Mouse (Mus musculus): Measurements from ENCODE around the gene Dpp9. TPM values are rescaled to one million over a fixed set of nuclear protein-coding genes. Genes with fewer than 3 reads are reported as not detected.
A peak's percentile ranks its signal among the peaks of the same experiment; 100 is the strongest.

The Dpp9 gene
- polyA plus RNA-seq, 1 experiment from 2014 or later, result 21.4 TPM

DNA sequence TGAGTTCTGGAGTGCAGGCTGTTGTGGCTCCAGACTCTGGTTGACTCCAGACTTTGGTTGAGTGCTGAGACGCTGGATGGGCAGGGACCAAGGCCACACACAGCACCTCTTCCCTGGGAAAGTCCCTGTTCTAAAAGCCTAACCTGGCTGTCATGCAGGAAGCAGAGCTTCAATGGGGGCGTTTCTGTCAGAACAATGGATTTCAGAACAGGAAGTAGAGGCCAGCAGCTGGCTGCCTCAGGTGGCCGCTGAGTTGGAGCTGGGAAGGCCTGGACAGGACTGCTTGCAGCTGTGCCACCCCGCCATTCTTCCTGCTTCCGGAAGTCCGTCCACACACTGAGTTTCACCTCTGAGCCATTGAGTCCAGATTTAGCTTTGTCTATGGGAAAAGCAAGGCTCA lies 48.9 kb downstream of the Dpp9 start:
- Histone ChIP-seq H3K4me3 (ENCODE audit: low read depth, low read length) (no peak overlapping the region), H3K9ac (ENCODE audit: low read depth, low read length) (no peak overlapping the region), H3K27me3 (ENCODE audit: control insufficient read depth, insufficient read depth, low read length) (no peaks in the 10 kb centered on the region), H3K4me1 (ENCODE audit: control insufficient read depth, insufficient read depth, low read length) (peaks cover 11% of the 10 kb centered on the region; the same call in 1 of the 2 replicates), H3K4me2 (no peak overlapping the region), H3K36me3 (ENCODE audit: control insufficient read depth, insufficient read depth, low read length) (no peaks in the 10 kb centered on the region; the same call in none of the 2 replicates), H3K27ac (ENCODE audit: low read depth, low read length) (no peak overlapping the region; the same call in 1 of the 2 replicates), H3K9me3 (replicated peaks; ENCODE audit: control insufficient read depth, low read length) (no peaks in the 10 kb centered on the region)
- no peak for ATAC-seq (replicated peaks; ENCODE audit: insufficient number of reproducible peaks, low FRiP score, low TSS enrichment)
- 54% methylated on average over 6 of the region's 6 CpGs for WGBS (ENCODE audit: insufficient replicate concordance)

GRCm38 (mm10) chr17:56165671-56166070 lies 53.0 kb downstream of the Dpp9 start:
- 66% methylated on average over 11 of the region's 11 CpGs for WGBS (ENCODE audit: insufficient replicate concordance)
- Histone ChIP-seq H3K27ac (ENCODE audit: low read depth, low read length) (no peak overlapping the region), H3K4me2 (no peak overlapping the region), H3K9me3 (replicated peaks; ENCODE audit: control insufficient read depth, low read length) (no peaks in the 10 kb centered on the region), H3K9ac (ENCODE audit: low read depth, low read length) (no peak overlapping the region), H3K4me3 (ENCODE audit: low read depth, low read length) (no peak overlapping the region), H3K36me3 (ENCODE audit: control insufficient read depth, insufficient read depth, low read length) (no peaks in the 10 kb centered on the region), H3K27me3 (ENCODE audit: control insufficient read depth, insufficient read depth, low read length) (no peaks in the 10 kb centered on the region), H3K4me1 (ENCODE audit: control insufficient read depth, insufficient read depth, low read length) (peaks cover 16% of the 10 kb centered on the region)
- no peak for ATAC-seq (replicated peaks; ENCODE audit: insufficient number of reproducible peaks, low FRiP score, low TSS enrichment)

GRCm38 (mm10) chr17:56164510-56164909 lies 54.2 kb downstream of the Dpp9 start:
- Histone ChIP-seq H3K9ac (ENCODE audit: low read depth, low read length) (no peak overlapping the region), H3K4me3 (ENCODE audit: low read depth, low read length) (no peak overlapping the region), H3K4me2 (no peak overlapping the region), H3K36me3 (ENCODE audit: control insufficient read depth, insufficient read depth, low read length) (no peaks in the 10 kb centered on the region), H3K9me3 (replicated peaks; ENCODE audit: control insufficient read depth, low read length) (no peaks in the 10 kb centered on the region), H3K27ac (ENCODE audit: low read depth, low read length) (no peak overlapping the region), H3K4me1 (ENCODE audit: control insufficient read depth, insufficient read depth, low read length) (peaks cover 8% of the 10 kb centered on the region), H3K27me3 (ENCODE audit: control insufficient read depth, insufficient read depth, low read length) (0 out of 2 replicates have a peak, but pooled peaks cover 2% of the 10 kb centered on the region)
- WGBS (ENCODE audit: insufficient replicate concordance), result 69% methylated on average over 3 of the region's 3 CpGs
- ATAC-seq (replicated peaks; ENCODE audit: insufficient number of reproducible peaks, low FRiP score, low TSS enrichment), result no peak

DNA sequence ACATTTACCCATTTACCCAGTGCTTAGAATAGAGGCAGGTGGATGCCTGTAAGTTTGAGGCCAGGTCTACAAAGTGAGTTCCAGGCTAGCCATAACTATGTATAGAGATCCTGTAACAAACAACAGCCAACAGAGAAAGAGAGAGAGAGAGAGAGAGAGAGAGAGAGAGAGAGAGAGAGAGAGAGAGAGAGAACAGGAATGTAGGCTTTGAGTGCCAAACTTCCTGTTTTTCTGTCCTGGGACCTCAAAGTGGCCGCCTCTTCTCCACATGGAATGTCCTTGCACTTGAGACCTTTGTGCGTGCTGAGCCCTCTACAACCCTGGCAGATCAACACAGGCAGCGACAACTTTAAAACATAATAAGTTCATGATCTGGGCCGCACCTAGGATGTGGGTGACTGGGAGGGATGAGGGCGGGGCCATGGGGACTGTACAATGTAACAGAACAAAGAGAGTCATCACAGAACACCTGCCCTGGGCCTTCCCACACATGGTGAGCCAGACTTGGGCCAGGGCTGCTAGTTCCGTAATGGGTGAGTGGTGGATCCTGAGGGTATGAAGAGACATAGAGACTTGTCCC lies 55.1 kb downstream of the Dpp9 start:
- H3K36me3 ChIP-seq (ENCODE audit: control insufficient read depth, insufficient read depth, low read length), result no peaks in the 10 kb centered on the region
- no peak overlapping the region for H3K9ac ChIP-seq (ENCODE audit: low read depth, low read length)
- peaks cover 8% of the 10 kb centered on the region for H3K27me3 ChIP-seq (ENCODE audit: control insufficient read depth, insufficient read depth, low read length)
- H3K4me3 ChIP-seq (ENCODE audit: low read depth, low read length), result no peak overlapping the region
- WGBS (ENCODE audit: insufficient replicate concordance), result 70% methylated on average over 6 of the region's 6 CpGs
- no peak overlapping the region for H3K27ac ChIP-seq (ENCODE audit: low read depth, low read length)
- peaks cover 8% of the 10 kb centered on the region for H3K4me1 ChIP-seq (ENCODE audit: control insufficient read depth, insufficient read depth, low read length)
- no peaks in the 10 kb centered on the region for H3K9me3 ChIP-seq (replicated peaks; ENCODE audit: control insufficient read depth, low read length)
- H3K4me2 ChIP-seq, result no peak overlapping the region
- ATAC-seq (replicated peaks; ENCODE audit: insufficient number of reproducible peaks, low FRiP score, low TSS enrichment), result no peak

DNA sequence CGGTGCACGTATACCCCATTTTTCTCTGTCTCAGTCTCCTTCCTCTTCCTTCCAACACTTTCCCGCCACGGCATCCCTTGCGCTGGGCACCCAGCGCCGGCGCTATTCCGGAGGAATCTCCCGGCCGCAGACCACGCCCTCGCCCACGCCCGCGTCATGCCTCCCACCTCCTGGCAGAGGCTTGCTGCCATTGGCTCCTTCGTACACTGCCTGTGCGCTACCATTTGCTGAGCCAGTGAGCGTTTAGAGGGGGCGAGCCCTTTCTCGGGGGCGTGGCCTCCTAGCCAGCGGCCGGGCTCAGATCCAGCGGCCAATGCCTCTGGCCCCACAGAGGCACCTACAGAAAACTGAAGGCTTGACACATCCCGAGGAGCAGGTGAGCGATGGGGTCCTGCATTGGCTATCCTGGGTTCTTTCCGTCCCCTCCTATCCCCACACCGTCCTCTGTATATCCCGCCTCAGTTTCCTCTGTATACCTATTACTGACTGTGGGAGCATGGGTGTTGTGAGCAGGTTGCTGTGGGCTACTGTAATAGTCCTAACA lies 56.4 kb downstream of the Dpp9 start, which contains the start of gene Tnfaip8l1:
Tnfaip8l1 (plus strand) TSS at position 247 of the 544 bp plus-strand sequence.
- Histone ChIP-seq H3K9ac (ENCODE audit: low read depth, low read length) (peak within 1 kb of the TSS; percentile 66), H3K9me3 (replicated peaks; ENCODE audit: control insufficient read depth, low read length) (no peaks in the 10 kb centered on the region), H3K27ac (ENCODE audit: low read depth, low read length) (no peak within 1 kb of the TSS), H3K36me3 (ENCODE audit: control insufficient read depth, insufficient read depth, low read length) (no peaks in the 10 kb centered on the region), H3K4me1 (ENCODE audit: control insufficient read depth, insufficient read depth, low read length) (peaks cover 8% of the 10 kb centered on the region), H3K4me3 (ENCODE audit: low read depth, low read length) (peak within 1 kb of the TSS; percentile 44), H3K4me2 (peak within 1 kb of the TSS; percentile 90), H3K27me3 (ENCODE audit: control insufficient read depth, insufficient read depth, low read length) (peaks cover 20% of the 10 kb centered on the region)
- peak; percentile 95 for ATAC-seq (replicated peaks; ENCODE audit: insufficient number of reproducible peaks, low FRiP score, low TSS enrichment)
- under 1% methylated on average over 30 of the region's 30 CpGs for WGBS (ENCODE audit: insufficient replicate concordance)

- WGBS (ENCODE audit: insufficient replicate concordance), result 2% methylated on average over 9 of the region's 9 CpGs
- no peak overlapping the region for H3K4me3 ChIP-seq (ENCODE audit: low read depth, low read length)
- no peak overlapping the region for H3K27ac ChIP-seq (ENCODE audit: low read depth, low read length)
- H3K36me3 ChIP-seq (ENCODE audit: control insufficient read depth, insufficient read depth, low read length), result no peaks in the 10 kb centered on the region
- H3K27me3 ChIP-seq (ENCODE audit: control insufficient read depth, insufficient read depth, low read length), result peaks cover 46% of the 10 kb centered on the region
- H3K4me1 ChIP-seq (ENCODE audit: control insufficient read depth, insufficient read depth, low read length), result peaks cover 8% of the 10 kb centered on the region
- no peaks in the 10 kb centered on the region for H3K9me3 ChIP-seq (replicated peaks; ENCODE audit: control insufficient read depth, low read length)
- H3K4me2 ChIP-seq, result no peak overlapping the region
- no peak for ATAC-seq (replicated peaks; ENCODE audit: insufficient number of reproducible peaks, low FRiP score, low TSS enrichment)
- H3K9ac ChIP-seq (ENCODE audit: low read depth, low read length), result no peak overlapping the region
Measured at GRCm38 (mm10) chr17:56159729-56160128, 59.0 kb downstream of the Dpp9 start.

- Histone ChIP-seq H3K4me3 (ENCODE audit: low read depth, low read length) (no peak overlapping the region), H3K27me3 (ENCODE audit: control insufficient read depth, insufficient read depth, low read length) (peaks cover 75% of the 10 kb centered on the region), H3K9ac (ENCODE audit: low read depth, low read length) (no peak overlapping the region), H3K36me3 (ENCODE audit: control insufficient read depth, insufficient read depth, low read length) (no peaks in the 10 kb centered on the region), H3K4me2 (no peak overlapping the region), H3K4me1 (ENCODE audit: control insufficient read depth, insufficient read depth, low read length) (peaks cover 3% of the 10 kb centered on the region; the same call in 1 of the 2 replicates), H3K27ac (ENCODE audit: low read depth, low read length) (no peak overlapping the region), H3K9me3 (replicated peaks; ENCODE audit: control insufficient read depth, low read length) (no peaks in the 10 kb centered on the region)
- 0 out of 2 replicates have a peak, but pooled peaks have one; percentile 15 for ATAC-seq (replicated peaks; ENCODE audit: insufficient number of reproducible peaks, low FRiP score, low TSS enrichment)
- 34% methylated on average over 9 of the region's 9 CpGs for whole genome bisulfite sequencing (ENCODE audit: insufficient replicate concordance)
Measured at GRCm38 (mm10) chr17:56153643-56154042, 65.1 kb downstream of the Dpp9 start.

DNA sequence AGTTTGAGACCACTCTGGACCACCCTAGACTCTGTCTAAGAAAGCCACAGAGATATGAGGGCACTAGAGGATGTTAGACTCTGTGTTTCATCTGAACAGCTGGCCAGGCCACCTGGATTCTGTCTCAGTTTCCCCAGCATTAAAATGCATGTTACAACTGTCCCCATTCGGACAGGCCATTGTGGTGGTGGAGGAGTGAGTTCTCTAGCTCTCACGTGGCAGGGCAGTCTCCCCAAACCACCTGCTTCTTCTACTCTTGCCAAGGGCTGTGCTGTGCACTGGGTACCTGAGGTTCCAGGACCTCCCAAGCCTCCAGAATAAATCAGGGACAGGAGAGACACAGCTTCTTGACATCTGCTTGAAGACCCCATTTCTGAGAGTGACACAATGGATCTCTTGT lies 68.8 kb downstream of the Dpp9 start:
- no peaks in the 10 kb centered on the region for H3K9me3 ChIP-seq (replicated peaks; ENCODE audit: control insufficient read depth, low read length)
- H3K27ac ChIP-seq (ENCODE audit: low read depth, low read length), result no peak overlapping the region
- peaks cover 3% of the 10 kb centered on the region; the same call in 1 of the 2 replicates for H3K4me1 ChIP-seq (ENCODE audit: control insufficient read depth, insufficient read depth, low read length)
- H3K36me3 ChIP-seq (ENCODE audit: control insufficient read depth, insufficient read depth, low read length), result no peaks in the 10 kb centered on the region
- no peak overlapping the region for H3K9ac ChIP-seq (ENCODE audit: low read depth, low read length)
- no peak overlapping the region for H3K4me2 ChIP-seq
- ATAC-seq (replicated peaks; ENCODE audit: insufficient number of reproducible peaks, low FRiP score, low TSS enrichment), result no peak
- 29% methylated on average over 2 of the region's 2 CpGs for WGBS (ENCODE audit: insufficient replicate concordance)
- peaks cover 76% of the 10 kb centered on the region for H3K27me3 ChIP-seq (ENCODE audit: control insufficient read depth, insufficient read depth, low read length)
- no peak overlapping the region for H3K4me3 ChIP-seq (ENCODE audit: low read depth, low read length)
